Mouse (Mus musculus): ENCODE data around the gene Cybc1. TPM values are rescaled to one million over a fixed set of nuclear protein-coding genes. Genes with fewer than 3 reads are reported as not detected.

The Cybc1 gene
- polyA plus RNA-seq, 1 experiment from 2014 or later, result 27.4 TPM

GRCm38 (mm10) chr11:121259160-121260100 lies 30.3 kb upstream of the Cybc1 start, which contains the start of gene Foxk2:
Gene Foxk2, plus strand, starts transcription at chr11:121259990.
- Histone ChIP-seq H3K36me3 (ENCODE audit: control insufficient read depth, insufficient read depth, low read length) (peaks cover 5% of the 10 kb centered on the region; the same call in 1 of the 2 replicates), H3K4me2 (replicated peaks; ENCODE audit: low read depth) (peak within 1 kb of the TSS; percentile 86), H3K9ac (ENCODE audit: low read length) (peak within 1 kb of the TSS; percentile 95), H3K27me3 (ENCODE audit: control insufficient read depth, insufficient read depth, low read length) (no peaks in the 10 kb centered on the region), H3K27ac (replicated peaks) (peak within 1 kb of the TSS; percentile 89), H3K4me1 (replicated peaks; ENCODE audit: control insufficient read depth, insufficient read depth) (0 out of 2 replicates have a peak, but pooled peaks cover 3% of the 10 kb centered on the region), H3K9me3 (ENCODE audit: control insufficient read depth, low read length) (no peaks in the 10 kb centered on the region), H3K4me3 (ENCODE audit: low read depth, low read length) (peak within 1 kb of the TSS; percentile 90)
- under 1% methylated on average over 52 of the region's 91 CpGs for WGBS
- peak; percentile 92 for DNase-seq (ENCODE audit: low spot score)
- peak; percentile 99 for ATAC-seq (ENCODE audit: low FRiP score, low TSS enrichment)
- TF ChIP-seq CTCF (IDR thresholded peaks at IDR 0.05; ENCODE audit: low read depth), result no peak
- no peak for TF ChIP-seq EP300 (optimal IDR thresholded peaks at IDR 0.05)

GRCm38 (mm10) chr11:121250196-121250595 lies 21.1 kb upstream of the Cybc1 start:
- TF ChIP-seq CTCF (IDR thresholded peaks at IDR 0.05; ENCODE audit: low read depth) (no peak), EP300 (optimal IDR thresholded peaks at IDR 0.05) (no peak)
- ATAC-seq (ENCODE audit: low FRiP score, low TSS enrichment) (no peak), DNase-seq (ENCODE audit: low spot score) (no peak)
- Histone ChIP-seq H3K27me3 (ENCODE audit: control insufficient read depth, insufficient read depth, low read length) (no peaks in the 10 kb centered on the region), H3K4me2 (replicated peaks; ENCODE audit: low read depth) (no peak overlapping the region), H3K4me1 (replicated peaks; ENCODE audit: control insufficient read depth, insufficient read depth) (no peaks in the 10 kb centered on the region), H3K27ac (replicated peaks) (no peak overlapping the region), H3K9ac (ENCODE audit: low read length) (no peak overlapping the region), H3K9me3 (ENCODE audit: control insufficient read depth, low read length) (no peaks in the 10 kb centered on the region), H3K36me3 (ENCODE audit: control insufficient read depth, insufficient read depth, low read length) (peaks cover 46% of the 10 kb centered on the region), H3K4me3 (ENCODE audit: low read depth, low read length) (no peak overlapping the region)
- 87% methylated on average over 8 of the region's 8 CpGs for WGBS

- TF ChIP-seq EP300 (optimal IDR thresholded peaks at IDR 0.05), result no peak
- no peak for TF ChIP-seq CTCF (IDR thresholded peaks at IDR 0.05; ENCODE audit: low read depth)
- H3K27me3 ChIP-seq (ENCODE audit: control insufficient read depth, insufficient read depth, low read length), result no peaks in the 10 kb centered on the region
- 86% methylated on average over 2 of the region's 2 CpGs for WGBS
- no peak overlapping the region for H3K9ac ChIP-seq (ENCODE audit: low read length)
- peaks cover 12% of the 10 kb centered on the region for H3K36me3 ChIP-seq (ENCODE audit: control insufficient read depth, insufficient read depth, low read length)
- no peak overlapping the region for H3K4me3 ChIP-seq (ENCODE audit: low read depth, low read length)
- H3K27ac ChIP-seq (replicated peaks), result no peak overlapping the region
- H3K4me2 ChIP-seq (replicated peaks; ENCODE audit: low read depth), result no peak overlapping the region
- no peaks in the 10 kb centered on the region for H3K4me1 ChIP-seq (replicated peaks; ENCODE audit: control insufficient read depth, insufficient read depth)
- DNase-seq (ENCODE audit: low spot score), result no peak
- no peak for ATAC-seq (ENCODE audit: low FRiP score, low TSS enrichment)
- H3K9me3 ChIP-seq (ENCODE audit: control insufficient read depth, low read length), result no peaks in the 10 kb centered on the region
These were observed 10.5 kb upstream of the Cybc1 start for GRCm38 (mm10) chr11:121239669-121240068.

- H3K36me3 ChIP-seq (ENCODE audit: control insufficient read depth, insufficient read depth, low read length), result peaks cover 8% of the 10 kb centered on the region
- H3K4me1 ChIP-seq (replicated peaks; ENCODE audit: control insufficient read depth, insufficient read depth), result no peaks in the 10 kb centered on the region
- TF ChIP-seq CTCF (IDR thresholded peaks at IDR 0.05; ENCODE audit: low read depth) (peak; percentile 62), EP300 (optimal IDR thresholded peaks at IDR 0.05) (no peak)
- peak overlapping the region; percentile 83 for H3K9ac ChIP-seq (ENCODE audit: low read length)
- peak overlapping the region; percentile 80 for H3K4me2 ChIP-seq (replicated peaks; ENCODE audit: low read depth)
- no peaks in the 10 kb centered on the region for H3K27me3 ChIP-seq (ENCODE audit: control insufficient read depth, insufficient read depth, low read length)
- H3K4me3 ChIP-seq (ENCODE audit: low read depth, low read length), result peak overlapping the region; percentile 75
- no peak for DNase-seq (ENCODE audit: low spot score)
- ATAC-seq (ENCODE audit: low FRiP score, low TSS enrichment), result no peak
- H3K9me3 ChIP-seq (ENCODE audit: control insufficient read depth, low read length), result no peaks in the 10 kb centered on the region
- peak overlapping the region; percentile 89 for H3K27ac ChIP-seq (replicated peaks)
- 2% methylated on average over 28 of the region's 28 CpGs for WGBS
These were observed 8.4 kb upstream of the Cybc1 start for GRCm38 (mm10) chr11:121237345-121238128.

- H3K27ac ChIP-seq (replicated peaks), result peak within 1 kb of the TSS; percentile 99
- peak within 1 kb of the TSS; percentile 80 for H3K4me2 ChIP-seq (replicated peaks; ENCODE audit: low read depth)
- peak; percentile 99 for ATAC-seq (ENCODE audit: low FRiP score, low TSS enrichment)
- H3K36me3 ChIP-seq (ENCODE audit: control insufficient read depth, insufficient read depth, low read length), result peaks cover 3% of the 10 kb centered on the region
- peak; percentile 99 for DNase-seq (ENCODE audit: low spot score)
- peak; percentile 41 for TF ChIP-seq EP300 (optimal IDR thresholded peaks at IDR 0.05)
- TF ChIP-seq CTCF (IDR thresholded peaks at IDR 0.05; ENCODE audit: low read depth), result peak; percentile 82
- no peaks in the 10 kb centered on the region for H3K27me3 ChIP-seq (ENCODE audit: control insufficient read depth, insufficient read depth, low read length)
- no peaks in the 10 kb centered on the region for H3K4me1 ChIP-seq (replicated peaks; ENCODE audit: control insufficient read depth, insufficient read depth)
- under 1% methylated on average over 50 of the region's 50 CpGs for WGBS
- peak within 1 kb of the TSS; percentile 83 for H3K9ac ChIP-seq (ENCODE audit: low read length)
- H3K9me3 ChIP-seq (ENCODE audit: control insufficient read depth, low read length), result no peaks in the 10 kb centered on the region
- peak within 1 kb of the TSS; percentile 75 for H3K4me3 ChIP-seq (ENCODE audit: low read depth, low read length)
These were observed 7.6 kb upstream of the Cybc1 start, which contains the start of gene Narf for GRCm38 (mm10) chr11:121236564-121237344. Gene Narf, plus strand, starts transcription at chr11:121237253.
